Mouse (Mus musculus) heart, postnatal 4 days (tissue): ENCODE measurements around the gene Htt. TPM values are rescaled to one million over a fixed set of nuclear protein-coding genes. Genes with fewer than 3 reads are reported as not detected.

Experiments
- DNase-seq: peaks from one replicate; pipeline ENCODE4 v3.0.0; 2021
- total RNA-seq, 2 experiments: library from RNA; stranded (reverse); gene quantifications; 2 replicates each; pipeline ENCODE4 v1.2.3; 2021

Htt gene
- total RNA-seq, 2 experiments from 2014 or later: 21.8 to 22.4 TPM

- no peak for DNase-seq
These were observed 135.3 kb downstream of the Htt start for GRCm38 (mm10) chr5:34896697-34897453.

- DNase-seq: no peak
These were observed 138.4 kb downstream of the Htt start for GRCm38 (mm10) chr5:34899787-34900469.

- no peak for DNase-seq
These were observed 140.8 kb downstream of the Htt start for GRCm38 (mm10) chr5:34902371-34902770.

- DNase-seq: peak; percentile 73
These were observed 141.4 kb downstream of the Htt start for GRCm38 (mm10) chr5:34902811-34903385.

GRCm38 (mm10) chr5:34904412-34904811 is 142.9 kb downstream of the Htt start:
- DNase-seq: no peak

- DNase-seq: no peak
These were observed 145.7 kb downstream of the Htt start for GRCm38 (mm10) chr5:34907230-34907629.

GRCm38 (mm10) chr5:34907910-34908725 is 146.6 kb downstream of the Htt start, which contains the start of gene Msantd1:
Msantd1 (plus strand) TSS chr5:34908012.
- DNase-seq: no peak

- DNase-seq: no peak
These were observed 147.4 kb downstream of the Htt start for GRCm38 (mm10) chr5:34908726-34909633.

- no peak for DNase-seq
These were observed 148.3 kb downstream of the Htt start for GRCm38 (mm10) chr5:34909634-34910503.

GRCm38 (mm10) chr5:34910504-34910815 is 148.9 kb downstream of the Htt start:
- no peak for DNase-seq

GRCm38 (mm10) chr5:34915801-34916200 is 154.3 kb downstream of the Htt start:
- DNase-seq: peak; percentile 86

GRCm38 (mm10) chr5:34917234-34917655 is 155.7 kb downstream of the Htt start:
- no peak for DNase-seq

- DNase-seq: no peak
These were observed 157.2 kb downstream of the Htt start for GRCm38 (mm10) chr5:34918785-34919184.

GRCm38 (mm10) chr5:34922531-34922930 is 161.0 kb downstream of the Htt start:
- no peak for DNase-seq

- DNase-seq: no peak
These were observed 162.4 kb downstream of the Htt start for GRCm38 (mm10) chr5:34923920-34924319.

- no peak for DNase-seq
These were observed 163.0 kb downstream of the Htt start for GRCm38 (mm10) chr5:34924519-34924918.

GRCm38 (mm10) chr5:34927648-34928047 is 166.1 kb downstream of the Htt start:
- no peak for DNase-seq

GRCm38 (mm10) chr5:34930151-34930975 is 168.8 kb downstream of the Htt start:
- no peak for DNase-seq

- no peak for DNase-seq
These were observed 169.6 kb downstream of the Htt start for GRCm38 (mm10) chr5:34931091-34931490.
